Mouse (Mus musculus): Measurements from ENCODE around the gene 2310007B03Rik. TPM values are rescaled to one million over a fixed set of nuclear protein-coding genes. Genes with fewer than 3 reads are reported as not detected.
"Not testable (repeated sequence)": the region's sequence is repeated elsewhere in the genome, so short reads cannot be mapped to it uniquely, and the experiment has no call there.

2310007B03Rik gene
- 0.09 and 0.29 TPM in 2 replicates for polyA plus RNA-seq (2016; fragmentation: Nextera tagmentation; extraction: Ambion mirVana)

DNA sequence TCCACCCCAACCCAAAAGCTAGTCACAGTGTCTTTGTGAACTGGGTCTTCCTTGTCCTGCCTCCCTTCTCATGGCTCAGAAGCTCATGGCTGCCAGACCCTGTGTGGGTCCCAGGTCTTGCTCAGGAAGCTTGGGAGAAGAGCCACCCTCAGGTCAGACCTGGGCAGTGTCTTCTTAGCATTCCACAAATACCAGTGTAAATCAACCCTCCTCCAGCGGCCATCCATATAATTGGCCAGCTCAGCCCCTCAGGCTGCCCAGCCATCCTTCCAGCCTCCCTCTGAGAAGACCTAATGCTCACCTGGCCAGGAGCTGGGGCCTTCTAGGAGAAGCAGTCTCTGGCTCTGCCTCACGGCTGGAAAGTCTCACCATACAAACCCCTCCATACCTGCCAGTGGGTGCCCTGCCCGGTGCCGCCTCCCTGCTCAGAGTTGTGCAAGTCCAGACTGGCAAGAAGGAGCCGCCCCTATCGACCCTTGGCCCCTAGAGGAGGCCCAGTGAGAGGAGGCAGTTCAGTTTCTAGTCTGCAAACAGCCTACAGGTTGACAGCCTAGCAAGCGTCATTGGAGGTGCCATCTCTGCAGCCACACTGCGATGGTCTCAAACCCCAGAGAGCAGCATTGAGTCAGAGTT is at the start of gene 2310007B03Rik:
TSS of gene 2310007B03Rik (minus strand) at position 448 of the 633 bp plus-strand sequence.
- Histone ChIP-seq H3K27me3 (replicated peaks) (no peaks in the 10 kb centered on the region), H3K4me1 (no peaks in the 10 kb centered on the region), H3K4me2 (replicated peaks) (no peak within 1 kb of the TSS), H3K4me3 (no peak within 1 kb of the TSS), H3K9ac (no peak within 1 kb of the TSS), H3K36me3 (no peaks in the 10 kb centered on the region), H3K9me3 (no peaks in the 10 kb centered on the region), H3K27ac (no peak within 1 kb of the TSS)
- WGBS: 71% methylated on average over 8 of the region's 8 CpGs
- no peak for ATAC-seq (ENCODE audit: low FRiP score, low read depth)

GRCm38 (mm10) chr1:93210213-93210641 is 49.5 kb upstream of the 2310007B03Rik start:
- no peak overlapping the region for H3K4me3 ChIP-seq
- H3K4me1 ChIP-seq: peaks cover 17% of the 10 kb centered on the region
- no peak overlapping the region for H3K9ac ChIP-seq
- no peaks in the 10 kb centered on the region for H3K36me3 ChIP-seq
- peak; percentile 68 for ATAC-seq (ENCODE audit: low FRiP score, low read depth)
- H3K9me3 ChIP-seq: no peaks in the 10 kb centered on the region
- WGBS: 50% methylated on average over 9 of the region's 9 CpGs
- no peaks in the 10 kb centered on the region for H3K27me3 ChIP-seq (replicated peaks)
- H3K4me2 ChIP-seq (replicated peaks): no peak overlapping the region
- H3K27ac ChIP-seq: no peak overlapping the region

DNA sequence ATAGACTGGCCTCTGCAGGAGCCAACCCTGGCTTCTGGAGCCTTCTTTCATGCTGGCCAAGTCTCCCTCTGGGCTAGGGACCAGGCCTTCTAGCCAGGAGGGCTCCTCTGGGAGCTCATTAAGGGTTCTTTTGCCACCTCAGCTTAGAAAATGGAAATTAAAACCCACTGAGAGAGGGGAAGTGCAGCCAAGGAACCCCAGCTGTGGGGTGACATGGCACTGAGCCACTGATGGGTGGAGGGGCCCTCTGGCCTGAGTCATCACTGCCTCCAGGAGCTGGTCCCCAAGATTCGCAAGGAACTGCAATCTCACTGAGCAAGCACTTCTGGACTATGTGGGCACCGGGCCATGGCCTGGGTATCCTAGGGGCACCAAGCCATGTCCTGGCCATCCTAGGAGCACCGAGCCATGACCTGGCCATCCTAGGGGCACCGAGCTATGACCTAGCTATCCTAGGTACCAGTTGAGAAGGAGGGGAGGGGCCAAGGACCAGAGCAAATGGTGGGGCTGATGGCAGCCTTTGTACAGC is 46.9 kb upstream of the 2310007B03Rik start:
- Histone ChIP-seq H3K36me3 (no peaks in the 10 kb centered on the region), H3K4me3 (no peak overlapping the region), H3K9ac (no peak overlapping the region), H3K4me1 (peaks cover 11% of the 10 kb centered on the region), H3K27me3 (replicated peaks) (no peaks in the 10 kb centered on the region), H3K27ac (no peak overlapping the region), H3K9me3 (no peaks in the 10 kb centered on the region), H3K4me2 (replicated peaks) (no peak overlapping the region)
- ATAC-seq (ENCODE audit: low FRiP score, low read depth): no peak
- WGBS: 92% methylated on average over 4 of the region's 4 CpGs

DNA sequence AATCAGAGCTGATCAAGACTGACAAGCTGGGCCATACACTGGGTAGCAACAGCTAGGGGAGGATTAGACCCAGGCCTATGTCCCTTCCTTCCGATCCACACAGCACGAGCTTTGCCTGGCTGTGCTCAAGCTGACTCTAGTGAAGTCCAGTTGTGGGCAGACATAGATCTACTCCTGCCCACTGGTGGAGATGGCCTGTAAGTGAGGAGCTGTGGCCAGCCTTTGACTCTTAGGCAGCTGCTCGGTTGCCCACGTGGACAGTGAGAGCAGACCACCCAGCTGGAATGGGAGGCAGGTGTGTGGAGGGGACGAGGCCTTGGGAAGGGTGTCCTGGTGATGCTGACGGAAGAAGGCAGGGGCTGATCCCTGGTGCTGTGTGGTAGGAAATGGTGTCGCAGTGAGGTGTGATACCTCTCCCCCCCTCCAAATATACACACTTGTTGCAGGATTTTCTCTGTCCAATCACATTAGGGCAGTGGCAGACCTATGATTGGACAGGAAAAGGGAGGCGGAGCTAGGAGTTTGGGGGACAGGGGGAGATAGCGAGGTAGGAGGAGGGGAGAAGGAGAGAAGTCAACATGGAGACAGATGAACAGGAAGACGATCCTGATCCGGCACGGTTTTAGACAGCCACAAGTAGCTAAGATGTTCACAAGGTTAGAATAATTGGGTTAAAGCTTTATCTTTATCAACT is 45.7 kb upstream of the 2310007B03Rik start:
- WGBS: 62% methylated on average over 12 of the region's 12 CpGs
- ATAC-seq (ENCODE audit: low FRiP score, low read depth): no peak
- H3K27ac ChIP-seq: no peak overlapping the region
- H3K4me3 ChIP-seq: no peak overlapping the region
- no peak overlapping the region for H3K9ac ChIP-seq
- peaks cover 9% of the 10 kb centered on the region for H3K4me1 ChIP-seq
- H3K27me3 ChIP-seq (replicated peaks): no peaks in the 10 kb centered on the region
- H3K9me3 ChIP-seq: no peaks in the 10 kb centered on the region
- no peaks in the 10 kb centered on the region for H3K36me3 ChIP-seq
- no peak overlapping the region for H3K4me2 ChIP-seq (replicated peaks)

DNA sequence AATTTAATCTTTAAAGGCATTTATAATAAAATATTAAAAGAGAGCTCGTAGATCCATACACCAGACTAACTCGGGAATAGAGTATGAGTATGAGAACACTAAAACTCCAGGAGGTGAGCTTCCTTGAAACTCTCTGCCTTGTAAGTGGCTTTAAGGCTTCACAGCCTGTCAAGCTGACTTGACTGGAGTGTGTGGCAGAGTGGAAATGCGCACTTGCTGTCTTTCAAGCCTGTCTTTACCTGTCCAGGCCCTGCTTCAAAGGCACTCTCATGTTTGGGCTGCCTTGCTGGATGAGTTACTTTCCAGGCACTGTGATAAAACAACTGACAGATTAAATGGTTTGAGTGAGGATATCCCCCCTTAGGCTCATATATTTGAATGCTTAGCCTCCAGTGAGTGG is 37.2 kb upstream of the 2310007B03Rik start:
- H3K4me2 ChIP-seq (replicated peaks): no peak overlapping the region
- no peaks in the 10 kb centered on the region for H3K4me1 ChIP-seq
- 84% methylated on average over 3 of the region's 3 CpGs for WGBS
- no peaks in the 10 kb centered on the region for H3K36me3 ChIP-seq
- no peak overlapping the region for H3K4me3 ChIP-seq
- no peaks in the 10 kb centered on the region for H3K9me3 ChIP-seq
- no peak overlapping the region for H3K9ac ChIP-seq
- H3K27me3 ChIP-seq (replicated peaks): 0 out of 2 replicates have a peak, but pooled peaks cover 4% of the 10 kb centered on the region
- no peak for ATAC-seq (ENCODE audit: low FRiP score, low read depth)
- H3K27ac ChIP-seq: no peak overlapping the region

DNA sequence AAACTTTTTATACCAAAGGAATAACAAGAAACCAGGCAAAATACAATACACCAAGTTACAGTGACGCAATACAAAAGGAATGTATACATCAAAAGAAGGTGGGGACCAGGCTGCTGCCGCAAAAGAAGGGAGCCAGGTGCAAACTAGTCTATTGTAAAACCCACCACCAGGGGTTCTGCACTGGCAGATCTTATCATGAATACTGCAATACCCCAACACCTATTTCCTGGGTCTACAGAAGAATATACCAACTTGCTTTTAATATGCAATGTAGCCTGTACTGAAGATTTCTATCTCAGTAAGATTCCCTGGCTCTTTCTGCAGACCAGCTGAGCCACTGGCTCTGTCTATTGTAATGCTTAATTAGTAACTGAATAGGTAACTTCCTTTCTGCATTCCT is 36.7 kb upstream of the 2310007B03Rik start:
- H3K4me2 ChIP-seq (replicated peaks); H3K4me1 ChIP-seq; ATAC-seq (ENCODE audit: low FRiP score, low read depth); H3K9ac ChIP-seq; H3K36me3 ChIP-seq; H3K4me3 ChIP-seq; H3K27ac ChIP-seq; H3K9me3 ChIP-seq; H3K27me3 ChIP-seq (replicated peaks): not testable (repeated sequence)
- WGBS: 92% methylated on average over 2 of the region's 2 CpGs

GRCm38 (mm10) chr1:93194961-93195360 is 34.2 kb upstream of the 2310007B03Rik start:
- Histone ChIP-seq H3K27me3 (replicated peaks) (peaks cover 10% of the 10 kb centered on the region; the same call in 1 of the 2 replicates), H3K9me3 (no peaks in the 10 kb centered on the region), H3K36me3 (no peaks in the 10 kb centered on the region), H3K4me3 (no peak overlapping the region), H3K4me1 (peaks cover 8% of the 10 kb centered on the region; the same call in 1 of the 2 replicates), H3K4me2 (replicated peaks) (no peak overlapping the region), H3K27ac (no peak overlapping the region), H3K9ac (no peak overlapping the region)
- 90% methylated on average over 3 of the region's 3 CpGs for WGBS
- ATAC-seq (ENCODE audit: low FRiP score, low read depth): no peak

GRCm38 (mm10) chr1:93190726-93191305 is 30.1 kb upstream of the 2310007B03Rik start:
- Histone ChIP-seq H3K27ac (no peak overlapping the region), H3K4me3 (no peak overlapping the region), H3K9ac (no peak overlapping the region), H3K27me3 (replicated peaks) (peaks cover 26% of the 10 kb centered on the region; the same call in 1 of the 2 replicates), H3K36me3 (no peaks in the 10 kb centered on the region), H3K4me1 (peaks cover 8% of the 10 kb centered on the region; the same call in 1 of the 2 replicates), H3K4me2 (replicated peaks) (peak overlapping the region; percentile 36), H3K9me3 (no peaks in the 10 kb centered on the region)
- 4% methylated on average over 9 of the region's 17 CpGs for WGBS
- ATAC-seq (ENCODE audit: low FRiP score, low read depth): no peak

- H3K4me3 ChIP-seq: no peak overlapping the region
- no peaks in the 10 kb centered on the region for H3K4me1 ChIP-seq
- no peak overlapping the region for H3K9ac ChIP-seq
- H3K36me3 ChIP-seq: no peaks in the 10 kb centered on the region
- peaks cover 9% of the 10 kb centered on the region; the same call in 1 of the 2 replicates for H3K27me3 ChIP-seq (replicated peaks)
- H3K4me2 ChIP-seq (replicated peaks): no peak overlapping the region
- H3K9me3 ChIP-seq: no peaks in the 10 kb centered on the region
- no peak for ATAC-seq (ENCODE audit: low FRiP score, low read depth)
- WGBS: 83% methylated on average over 14 of the region's 14 CpGs
- H3K27ac ChIP-seq: no peak overlapping the region
Measured at GRCm38 (mm10) chr1:93184071-93184828, 23.5 kb upstream of the 2310007B03Rik start.

DNA sequence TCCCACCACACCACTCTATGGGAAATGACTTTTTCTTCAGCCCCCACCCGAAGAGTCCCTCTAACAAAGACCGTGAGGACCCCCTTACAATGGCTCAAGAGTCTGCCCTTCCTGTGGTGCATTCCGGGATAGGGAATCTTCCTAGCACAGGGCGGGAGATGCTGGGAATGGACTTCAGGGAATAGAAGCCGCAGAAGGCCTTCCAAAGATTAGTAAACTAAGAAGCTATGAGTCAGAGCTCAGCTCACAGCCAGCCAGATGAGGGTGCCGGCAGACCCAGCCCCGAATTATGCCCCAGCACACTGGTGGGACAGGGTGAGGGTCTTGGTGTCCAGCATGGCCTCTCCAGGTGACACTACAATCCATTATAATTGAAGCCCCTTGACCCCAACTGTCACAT is 21.5 kb upstream of the 2310007B03Rik start:
- Histone ChIP-seq H3K9ac (no peak overlapping the region), H3K36me3 (no peaks in the 10 kb centered on the region), H3K27me3 (replicated peaks) (peaks cover 5% of the 10 kb centered on the region; the same call in 1 of the 2 replicates), H3K9me3 (no peaks in the 10 kb centered on the region), H3K27ac (no peak overlapping the region), H3K4me3 (no peak overlapping the region), H3K4me2 (replicated peaks) (no peak overlapping the region), H3K4me1 (no peaks in the 10 kb centered on the region)
- 87% methylated on average over 7 of the region's 7 CpGs for WGBS
- no peak for ATAC-seq (ENCODE audit: low FRiP score, low read depth)

GRCm38 (mm10) chr1:93176525-93177332 is 16.0 kb upstream of the 2310007B03Rik start:
- H3K9me3 ChIP-seq: no peaks in the 10 kb centered on the region

More at GRCm38 (mm10) chr1:93176525-93177332, 16.0 kb upstream of the 2310007B03Rik start:
- no peaks in the 10 kb centered on the region for H3K36me3 ChIP-seq
- 2% methylated on average over 44 of the region's 44 CpGs for WGBS
- H3K4me1 ChIP-seq: peaks cover 15% of the 10 kb centered on the region
- H3K4me3 ChIP-seq: peak overlapping the region; percentile 38
- H3K27me3 ChIP-seq (replicated peaks): peaks cover 5% of the 10 kb centered on the region; the same call in 1 of the 2 replicates
- peak; percentile 72 for ATAC-seq (ENCODE audit: low FRiP score, low read depth)
- peak overlapping the region; percentile 87 for H3K4me2 ChIP-seq (replicated peaks)
- no peak overlapping the region for H3K27ac ChIP-seq
- peak overlapping the region; percentile 48 for H3K9ac ChIP-seq
